Mouse (Mus musculus) lung, postnatal 14 days (tissue): ENCODE measurements around the gene Hoxb3.

Experiments
- DNase-seq: peaks from one replicate; pipeline ENCODE4 v3.0.0; 2021

Hoxb3 gene

GRCm38 (mm10) chr11:96323154-96323553 lies at the start of gene Hoxb3:
Hoxb3 (plus strand) TSS chr11:96323326.
- DNase-seq = no peak

DNA sequence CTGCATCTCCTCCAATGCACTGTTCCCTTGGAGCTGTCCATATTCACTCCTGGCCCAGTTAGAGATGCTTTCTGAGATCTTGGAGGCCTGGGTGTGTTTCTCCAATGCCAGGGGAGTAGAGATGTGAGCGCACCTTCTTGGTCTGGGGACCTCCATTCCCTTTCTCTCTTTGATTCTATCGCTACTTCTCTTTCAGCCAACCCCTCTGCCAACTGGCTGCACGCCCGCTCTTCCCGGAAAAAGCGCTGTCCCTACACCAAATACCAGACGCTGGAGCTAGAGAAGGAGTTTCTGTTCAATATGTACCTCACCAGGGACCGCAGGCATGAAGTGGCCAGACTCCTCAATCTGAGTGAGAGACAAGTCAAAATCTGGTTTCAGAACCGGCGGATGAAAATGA lies 48.7 kb upstream of the Hoxb3 start:
- no peak for DNase-seq

DNA sequence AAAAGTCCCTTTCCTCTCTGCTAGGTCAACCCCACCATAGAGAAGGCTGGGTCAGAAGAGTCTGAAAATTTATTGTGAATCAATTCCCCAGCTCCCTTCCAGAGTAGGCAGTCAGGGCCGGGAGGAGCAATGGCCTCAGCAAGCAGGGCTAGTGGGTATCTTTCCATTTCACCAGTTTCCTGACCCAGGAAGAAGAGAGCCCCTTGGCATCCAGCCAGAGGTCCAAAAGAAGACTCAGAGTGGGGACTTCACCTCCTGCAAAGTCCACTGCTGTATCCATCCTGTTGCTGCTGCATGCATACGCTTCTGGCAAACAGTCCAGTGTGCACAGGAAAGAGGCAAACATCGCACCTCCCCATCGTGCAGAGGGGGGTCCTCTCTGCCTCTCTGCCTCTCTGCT lies 47.2 kb upstream of the Hoxb3 start:
- DNase-seq = no peak

DNA sequence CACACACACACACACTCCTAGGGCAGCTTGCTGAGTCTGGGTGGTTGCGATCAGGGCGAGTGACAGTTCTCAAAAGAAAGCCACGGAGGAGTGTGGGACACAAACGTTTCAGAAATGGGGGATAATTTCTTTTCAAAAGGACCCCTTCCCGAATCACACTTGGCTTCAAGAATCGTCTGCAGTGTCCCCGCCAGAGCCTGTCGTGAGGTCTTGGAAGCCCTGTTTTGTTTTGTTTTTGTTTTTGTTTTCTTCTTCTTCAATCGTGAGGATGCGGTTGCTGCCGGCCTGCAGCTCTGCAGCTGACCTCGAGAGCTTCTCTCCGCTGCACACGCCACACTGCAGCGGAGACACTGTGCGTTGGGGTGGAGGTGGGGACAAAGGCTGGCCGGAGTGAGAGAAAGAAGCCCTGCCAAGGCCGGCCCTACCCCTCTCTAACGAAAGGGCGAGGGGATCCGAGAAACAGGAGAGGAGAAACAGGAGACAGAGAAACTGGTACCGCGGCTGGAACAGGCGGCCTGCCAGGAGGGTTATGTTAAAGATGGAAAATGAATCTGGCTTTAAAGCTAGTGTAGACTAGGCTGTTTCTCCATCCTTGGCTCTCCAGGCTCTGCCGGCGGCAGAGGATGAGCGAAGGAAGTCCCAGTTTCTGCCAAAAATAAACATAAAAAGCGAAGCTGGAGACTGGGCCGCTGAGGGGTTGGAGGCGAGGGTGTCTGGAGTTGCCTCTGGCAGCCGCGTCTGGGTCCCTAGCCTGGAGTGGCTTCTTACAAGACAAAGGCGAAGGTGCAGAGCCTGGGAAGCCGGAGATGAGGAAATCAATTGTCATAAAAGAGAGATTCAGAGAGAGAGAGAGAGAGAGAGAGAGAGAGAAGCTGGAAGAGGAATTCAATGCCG lies 45.7 kb upstream of the Hoxb3 start:
- no peak for DNase-seq

- no peak for DNase-seq
These were observed 44.8 kb upstream of the Hoxb3 start for GRCm38 (mm10) chr11:96278324-96278723.

DNA sequence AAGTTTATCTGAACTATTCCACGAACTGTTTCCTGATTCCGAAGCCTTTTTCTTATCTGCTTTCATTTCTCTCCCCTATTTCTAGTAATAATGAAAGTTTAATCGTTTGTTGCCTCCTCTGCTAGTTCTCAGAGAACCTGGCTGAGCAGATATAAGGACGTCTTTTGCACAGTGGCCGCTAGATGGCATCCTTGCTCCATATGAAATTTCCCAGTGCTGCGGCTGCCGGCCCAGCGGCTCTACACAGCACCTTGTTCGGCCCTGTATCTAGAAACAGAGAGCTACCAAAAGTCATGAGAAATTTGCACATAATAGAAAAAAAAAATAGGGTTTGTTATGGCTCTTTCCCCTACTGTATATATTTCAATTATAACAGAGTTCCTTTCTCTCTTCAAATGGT lies 44.4 kb upstream of the Hoxb3 start:
- peak; percentile 92 for DNase-seq

DNA sequence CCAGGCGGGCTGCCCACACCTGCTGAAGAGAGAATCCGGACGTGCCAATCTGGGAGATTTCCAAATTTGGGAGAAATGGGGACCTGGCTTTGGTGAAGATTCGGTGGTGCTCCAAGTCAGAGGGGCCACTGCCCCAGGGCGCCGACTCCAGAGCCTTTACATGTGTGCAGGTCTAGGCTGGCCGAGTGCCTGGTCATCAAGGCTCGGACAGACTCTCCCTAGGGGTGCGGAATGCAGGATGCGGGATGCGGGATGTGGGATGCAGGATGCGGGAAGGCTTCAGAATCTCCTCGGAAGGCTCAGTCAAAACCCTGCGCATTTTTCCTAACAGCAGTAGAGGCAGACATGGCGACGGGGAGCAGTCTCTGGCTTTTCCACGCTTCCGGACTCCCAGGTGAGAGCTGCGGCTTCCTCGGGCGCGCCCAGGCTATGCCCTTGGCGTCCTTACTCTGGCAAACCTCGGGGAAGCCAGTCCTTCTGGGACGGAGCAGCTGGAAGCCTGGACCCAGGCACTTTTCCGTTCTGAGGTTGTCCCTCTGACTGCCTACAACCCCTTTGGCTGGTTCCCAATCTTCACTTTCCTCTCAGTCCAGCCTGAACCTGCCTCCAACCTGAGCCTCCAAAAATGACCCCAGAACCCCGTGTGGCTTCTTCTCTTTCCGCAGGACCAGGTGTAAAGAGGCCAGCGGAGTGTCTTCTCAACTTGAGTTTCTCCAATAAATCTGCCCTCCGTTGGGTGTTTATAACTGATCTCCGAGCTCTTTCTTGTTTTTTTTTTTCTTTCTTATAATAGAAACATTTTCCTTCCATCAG lies 43.5 kb upstream of the Hoxb3 start:
- no peak for DNase-seq

GRCm38 (mm10) chr11:96280399-96281378 lies 42.4 kb upstream of the Hoxb3 start:
- DNase-seq = no peak

- DNase-seq = no peak
These were observed 41.7 kb upstream of the Hoxb3 start for GRCm38 (mm10) chr11:96281396-96281795.

DNA sequence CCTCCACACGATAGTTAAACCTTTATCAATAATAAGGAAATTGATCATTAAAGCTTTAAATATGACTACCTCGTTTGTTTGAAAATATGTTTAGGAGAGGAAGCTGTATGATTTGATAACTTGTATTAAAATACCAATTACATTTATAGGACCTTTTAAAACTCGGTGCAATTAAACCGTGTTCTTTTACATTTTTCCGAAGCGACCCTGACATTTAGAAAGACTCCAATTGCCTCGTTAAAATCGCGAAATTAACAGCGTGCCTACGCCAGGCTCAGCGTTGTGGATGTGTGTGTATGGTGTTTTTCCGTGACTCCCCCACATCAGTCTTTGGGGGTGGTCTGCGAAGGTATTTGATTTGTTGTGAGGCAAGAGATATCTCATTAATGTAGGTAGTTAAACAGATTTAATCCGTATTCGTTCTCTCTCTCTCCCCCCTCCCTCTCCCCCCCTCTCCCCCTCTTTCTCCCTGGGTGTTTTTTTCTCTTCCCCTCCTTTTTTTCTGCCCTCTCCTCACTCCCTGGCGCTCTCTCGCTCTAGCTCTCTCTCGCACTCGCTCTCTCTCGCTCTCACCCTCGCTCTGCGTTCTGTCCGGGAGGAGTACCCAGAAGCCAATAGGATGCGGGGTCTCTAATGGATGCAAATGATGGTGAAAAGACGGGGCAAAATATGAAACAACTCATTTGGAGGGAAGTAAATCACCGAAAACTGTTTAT lies 41.1 kb upstream of the Hoxb3 start, which contains the start of gene Hoxb8:
TSS of gene Hoxb8 (plus strand) at position 51 of the 716 bp plus-strand sequence.
- no peak for DNase-seq

DNA sequence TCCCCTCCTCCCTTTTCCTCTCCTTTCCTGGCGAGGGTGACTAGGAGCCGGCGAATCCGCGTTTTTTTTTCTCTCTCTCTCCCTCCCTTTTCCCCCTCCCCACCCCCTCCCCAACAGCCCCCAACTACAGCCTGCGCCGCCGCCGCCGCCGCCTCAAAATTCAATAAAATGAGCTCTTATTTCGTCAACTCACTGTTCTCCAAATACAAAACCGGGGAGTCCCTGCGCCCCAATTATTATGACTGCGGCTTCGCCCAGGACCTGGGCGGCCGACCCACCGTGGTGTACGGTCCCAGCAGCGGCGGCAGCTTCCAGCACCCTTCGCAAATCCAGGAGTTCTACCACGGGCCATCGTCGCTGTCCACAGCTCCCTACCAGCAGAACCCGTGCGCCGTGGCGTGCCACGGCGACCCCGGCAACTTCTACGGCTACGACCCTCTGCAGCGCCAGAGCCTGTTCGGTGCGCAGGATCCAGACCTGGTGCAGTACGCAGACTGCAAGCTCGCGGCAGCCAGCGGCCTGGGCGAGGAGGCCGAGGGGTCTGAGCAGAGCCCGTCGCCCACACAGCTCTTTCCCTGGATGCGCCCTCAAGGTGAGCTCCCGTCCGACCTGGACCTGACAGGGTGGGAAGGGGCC lies 40.2 kb upstream of the Hoxb3 start:
- DNase-seq = no peak

- DNase-seq = peak; percentile 63
These were observed 38.9 kb upstream of the Hoxb3 start for GRCm38 (mm10) chr11:96284041-96284749.

DNA sequence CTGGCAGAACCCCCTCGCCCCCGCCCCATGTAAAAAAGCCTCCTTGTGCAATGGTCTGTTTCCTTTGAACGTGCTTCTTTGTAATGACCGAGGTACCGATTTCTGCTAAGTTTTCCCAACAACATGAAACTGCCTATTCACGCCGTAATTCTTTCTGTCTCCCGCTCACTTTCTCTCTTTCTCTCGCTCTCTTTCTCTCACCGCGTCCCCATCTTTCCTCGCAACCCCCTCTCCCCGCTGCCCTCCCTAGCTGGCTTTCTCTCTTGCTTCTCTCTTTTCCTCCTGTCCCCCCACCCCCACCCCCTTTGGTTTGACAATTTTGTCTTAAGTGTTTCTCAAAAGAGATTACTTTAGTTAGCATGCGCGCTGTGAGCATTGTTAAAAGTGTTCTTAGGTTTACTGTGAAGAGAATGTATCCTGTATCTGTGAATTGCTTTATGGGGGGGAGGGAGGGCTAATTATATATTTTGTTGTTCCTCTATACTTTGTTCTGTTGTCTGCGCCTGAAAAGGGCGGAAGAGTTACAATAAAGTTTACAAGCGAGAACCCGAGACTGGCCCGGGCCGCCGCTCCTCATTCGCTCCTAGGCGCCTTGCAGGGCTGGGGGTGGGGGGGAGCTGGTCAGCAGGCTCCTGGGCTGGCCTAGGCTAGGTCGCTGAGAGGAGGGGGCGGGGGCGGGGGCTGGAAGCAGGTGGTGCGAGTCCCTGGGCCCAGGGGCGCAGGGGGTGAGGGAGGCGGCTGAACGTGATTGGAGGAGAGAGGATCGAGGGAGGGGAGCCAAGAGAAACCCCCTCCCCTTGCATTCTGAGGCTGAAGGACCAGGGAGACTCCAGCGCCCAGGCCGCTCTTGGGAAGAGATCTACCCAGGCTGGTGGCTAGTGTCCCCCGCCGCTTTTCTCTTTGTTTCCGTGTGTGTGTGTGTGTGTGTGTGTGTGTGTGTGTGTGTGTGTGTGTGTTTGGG lies 38.1 kb upstream of the Hoxb3 start:
- DNase-seq = no peak

- peak; percentile 62 for DNase-seq
These were observed 37.1 kb upstream of the Hoxb3 start, which contains the start of gene Hoxb7 for GRCm38 (mm10) chr11:96285771-96286738. Hoxb7 (plus strand) TSS chr11:96286623.

- DNase-seq = no peak
These were observed 36.3 kb upstream of the Hoxb3 start for GRCm38 (mm10) chr11:96286739-96287385.

DNA sequence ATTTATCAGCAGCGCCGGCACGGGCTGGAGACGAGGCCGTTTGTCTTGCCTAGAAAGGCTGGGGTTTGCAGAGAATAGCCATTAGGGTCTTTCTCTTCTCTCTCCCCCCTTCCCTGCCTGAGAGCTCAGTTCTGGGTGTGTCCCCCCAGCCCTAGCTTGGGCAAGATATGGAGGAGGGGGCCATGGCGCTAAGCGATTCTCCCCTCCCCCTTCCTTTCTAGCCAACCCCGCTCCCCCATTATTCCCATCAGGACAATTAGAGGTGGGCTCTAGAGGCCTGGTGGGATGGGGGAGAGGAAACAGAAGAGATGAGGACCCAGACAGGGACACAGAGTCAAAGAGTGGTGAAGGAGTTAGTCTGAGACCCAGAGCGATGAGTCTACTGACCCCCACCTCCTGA lies 35.7 kb upstream of the Hoxb3 start:
- no peak for DNase-seq

- no peak for DNase-seq
These were observed 34.5 kb upstream of the Hoxb3 start for GRCm38 (mm10) chr11:96288455-96289221.
